Mouse (Mus musculus): ENCODE results near the gene Dync1i1. TPM values are rescaled to one million over a fixed set of nuclear protein-coding genes. Genes with fewer than 3 reads are reported as not detected.
A peak's percentile ranks its signal among the peaks of the same experiment; 100 is the strongest.

The Dync1i1 gene
- polyA plus RNA-seq, 1 experiment from 2014 or later = 1.9 TPM

GRCm38 (mm10) chr6:5966376-5966775 is 240.9 kb downstream of the Dync1i1 start:
- DNase-seq (ENCODE audit: low spot score) = no peak
- Histone ChIP-seq H3K36me3 (no peaks in the 10 kb centered on the region), H3K27me3 (ENCODE audit: insufficient read depth, poor library complexity, severe bottlenecking) (no peaks in the 10 kb centered on the region), H3K4me1 (peaks cover 15% of the 10 kb centered on the region; the same call in 1 of the 2 replicates), H3K4me3 (no peak overlapping the region), H3K27ac (no peak overlapping the region), H3K9me3 (no peaks in the 10 kb centered on the region)
- WGBS = 94% methylated on average over 7 of the region's 7 CpGs

- Histone ChIP-seq H3K4me1 (peaks cover 15% of the 10 kb centered on the region; the same call in 1 of the 2 replicates), H3K9me3 (no peaks in the 10 kb centered on the region), H3K27me3 (ENCODE audit: insufficient read depth, poor library complexity, severe bottlenecking) (no peaks in the 10 kb centered on the region), H3K36me3 (no peaks in the 10 kb centered on the region), H3K4me3 (no peak overlapping the region), H3K27ac (no peak overlapping the region)
- no peak for DNase-seq (ENCODE audit: low spot score)
- WGBS = 84% methylated on average over 8 of the region's 8 CpGs
Observed at GRCm38 (mm10) chr6:5966806-5967445, 241.5 kb downstream of the Dync1i1 start.

GRCm38 (mm10) chr6:5967545-5967944 is 242.1 kb downstream of the Dync1i1 start:
- Histone ChIP-seq H3K36me3 (no peaks in the 10 kb centered on the region), H3K27me3 (ENCODE audit: insufficient read depth, poor library complexity, severe bottlenecking) (no peaks in the 10 kb centered on the region), H3K27ac (no peak overlapping the region), H3K4me3 (no peak overlapping the region), H3K4me1 (peaks cover 15% of the 10 kb centered on the region; the same call in 1 of the 2 replicates), H3K9me3 (no peaks in the 10 kb centered on the region)
- WGBS = 76% methylated on average over 4 of the region's 4 CpGs
- no peak for DNase-seq (ENCODE audit: low spot score)

- 53% methylated on average over 8 of the region's 8 CpGs for WGBS
Observed at GRCm38 (mm10) chr6:5969613-5970012, 244.2 kb downstream of the Dync1i1 start.

DNA sequence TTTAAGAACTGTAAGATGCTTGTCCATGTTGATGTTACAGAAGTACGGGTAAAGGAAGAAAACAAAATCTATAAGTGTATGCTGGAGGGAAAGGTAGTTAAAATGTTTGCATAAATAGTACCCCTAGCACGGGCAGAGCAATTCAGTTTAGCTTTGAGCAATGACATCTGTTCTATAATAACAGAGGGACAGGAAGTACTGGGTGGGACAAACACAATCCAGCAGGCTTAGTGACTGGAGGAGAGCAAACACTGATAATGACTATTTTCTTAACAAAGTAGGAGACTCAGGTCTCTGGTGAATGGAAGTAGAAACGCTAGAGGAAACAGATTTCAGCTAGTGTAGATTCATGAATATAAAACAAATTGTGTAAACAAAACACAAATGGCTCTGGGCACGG is 250.8 kb downstream of the Dync1i1 start:
- DNase-seq (ENCODE audit: low spot score) = no peak
- H3K27ac ChIP-seq = peak overlapping the region; percentile 62; the same call in 1 of the 2 replicates

More at GRCm38 (mm10) chr6:5969613-5970012, 244.2 kb downstream of the Dync1i1 start:
- no peak overlapping the region for H3K4me3 ChIP-seq
- no peaks in the 10 kb centered on the region for H3K36me3 ChIP-seq
- no peaks in the 10 kb centered on the region for H3K27me3 ChIP-seq (ENCODE audit: insufficient read depth, poor library complexity, severe bottlenecking)
- peaks cover 15% of the 10 kb centered on the region; the same call in 1 of the 2 replicates for H3K4me1 ChIP-seq
- no peaks in the 10 kb centered on the region for H3K9me3 ChIP-seq
- no peak for DNase-seq (ENCODE audit: low spot score)
- no peak overlapping the region for H3K27ac ChIP-seq

DNA sequence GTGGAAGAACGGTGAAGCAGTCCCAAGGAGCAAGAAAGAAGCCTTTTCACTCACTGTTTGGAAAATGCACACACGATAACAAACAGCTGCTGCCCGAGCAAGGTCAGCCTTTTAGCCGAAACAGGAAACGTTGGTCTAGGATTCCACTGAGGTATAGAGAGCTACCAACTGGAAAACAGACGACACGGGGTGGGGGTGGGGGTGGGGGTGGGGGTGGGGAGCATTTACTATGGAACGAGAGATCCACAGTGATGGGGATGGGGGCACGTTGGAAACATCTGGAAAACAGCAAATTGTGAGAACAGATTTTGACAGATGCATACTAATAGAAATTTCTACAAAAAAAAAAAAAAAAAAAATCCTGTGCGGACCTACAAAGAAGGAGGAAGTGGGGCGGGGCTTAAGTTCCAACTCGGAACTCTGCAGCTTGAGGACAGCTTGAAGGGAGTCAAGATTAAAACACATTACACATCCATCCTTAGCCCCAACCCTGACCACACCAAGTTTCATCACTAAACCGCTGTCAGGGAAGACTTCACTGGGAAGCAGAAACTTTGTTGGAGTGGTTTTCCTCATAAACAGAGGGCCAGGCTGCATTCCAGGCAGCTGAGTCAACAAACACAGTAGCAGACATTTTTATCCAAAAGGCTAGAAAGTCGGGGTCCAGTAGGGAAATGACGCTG is 251.9 kb downstream of the Dync1i1 start:
- Histone ChIP-seq H3K4me1 (no peaks in the 10 kb centered on the region), H3K4me3 (no peak overlapping the region), H3K27ac (peak overlapping the region; percentile 62; the same call in 1 of the 2 replicates), H3K36me3 (no peaks in the 10 kb centered on the region), H3K9me3 (no peaks in the 10 kb centered on the region), H3K27me3 (ENCODE audit: insufficient read depth, poor library complexity, severe bottlenecking) (no peaks in the 10 kb centered on the region)
- 50% methylated on average over 15 of the region's 15 CpGs for WGBS
- no peak for DNase-seq (ENCODE audit: low spot score)

More for the DNA sequence above, 250.8 kb downstream of the Dync1i1 start:
- Histone ChIP-seq H3K4me1 (no peaks in the 10 kb centered on the region), H3K36me3 (no peaks in the 10 kb centered on the region), H3K9me3 (no peaks in the 10 kb centered on the region), H3K27me3 (ENCODE audit: insufficient read depth, poor library complexity, severe bottlenecking) (no peaks in the 10 kb centered on the region), H3K4me3 (no peak overlapping the region)
- 35% methylated on average over 4 of the region's 4 CpGs for WGBS

DNA sequence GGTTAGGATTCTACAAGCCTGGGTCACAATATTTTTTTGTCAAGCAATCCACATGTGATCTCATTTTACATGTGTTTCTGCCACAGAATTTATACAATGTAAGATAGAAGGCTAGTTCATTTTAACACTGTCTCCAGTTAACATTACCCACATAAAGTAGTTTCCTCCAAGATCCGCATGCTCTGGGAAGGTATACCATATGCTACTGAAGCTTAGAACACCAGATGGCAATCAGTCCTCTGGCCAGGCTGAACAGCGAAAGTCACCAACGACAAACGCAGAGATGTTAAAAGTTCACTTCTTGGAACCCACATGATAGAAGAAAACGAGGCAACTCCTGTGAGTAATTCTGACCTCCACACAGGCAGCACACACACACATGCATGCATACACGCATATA is 265.8 kb downstream of the Dync1i1 start:
- H3K4me1 ChIP-seq = peaks cover 5% of the 10 kb centered on the region; the same call in 1 of the 2 replicates
- DNase-seq (ENCODE audit: low spot score) = no peak
- H3K36me3 ChIP-seq = no peaks in the 10 kb centered on the region
- H3K27ac ChIP-seq = no peak overlapping the region; the same call in 1 of the 2 replicates
- no peaks in the 10 kb centered on the region for H3K27me3 ChIP-seq (ENCODE audit: insufficient read depth, poor library complexity, severe bottlenecking)
- H3K9me3 ChIP-seq = no peaks in the 10 kb centered on the region
- no peak overlapping the region for H3K4me3 ChIP-seq
- WGBS = 77% methylated on average over 6 of the region's 6 CpGs

DNA sequence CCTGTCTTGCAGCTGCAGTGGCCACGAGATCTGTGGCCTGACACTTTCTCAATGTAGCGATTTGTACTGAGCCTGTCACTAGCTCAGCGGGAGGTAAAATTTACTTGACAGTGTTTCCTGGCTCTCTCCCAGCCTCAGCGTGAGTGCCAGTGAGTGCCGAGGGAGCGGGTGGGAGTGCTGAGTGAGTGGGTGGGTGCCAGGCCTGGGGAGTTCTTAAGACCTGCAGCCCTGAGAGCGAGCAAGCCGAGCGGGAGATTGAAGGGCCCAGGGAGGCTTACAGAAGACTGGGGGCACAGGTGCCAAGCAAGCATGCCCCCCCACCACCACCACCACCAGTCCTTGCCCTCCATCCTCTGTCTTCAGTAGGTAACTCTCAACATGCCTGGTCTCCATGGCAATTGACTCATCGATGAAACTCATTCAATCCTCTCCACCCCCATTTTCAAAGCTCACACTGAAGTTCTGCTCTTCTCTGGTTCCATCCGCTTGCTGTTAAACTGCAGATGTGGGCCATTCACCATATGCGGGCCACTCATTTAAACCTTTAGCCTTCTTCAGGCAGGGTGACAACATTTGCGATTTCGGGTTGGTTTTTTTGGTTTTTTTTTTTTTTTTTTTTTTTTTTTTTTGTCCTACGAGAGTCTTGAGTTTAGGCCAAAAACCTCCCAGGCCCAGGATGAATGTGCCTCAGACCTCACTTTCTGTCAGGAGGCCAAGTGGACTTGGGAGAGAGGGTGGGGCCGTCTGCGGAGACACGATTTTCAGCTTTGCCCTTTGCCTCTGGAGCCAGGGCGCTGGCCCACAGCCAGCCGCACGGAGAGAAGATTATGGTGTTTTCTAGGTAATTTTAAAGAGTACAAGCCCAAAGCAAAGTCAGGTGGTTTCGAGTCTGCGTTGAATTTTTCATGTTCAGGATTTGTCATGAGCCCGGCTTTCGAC is 266.6 kb downstream of the Dync1i1 start:
- no peak overlapping the region; the same call in 1 of the 2 replicates for H3K27ac ChIP-seq
- H3K4me3 ChIP-seq = no peak overlapping the region
- WGBS = 58% methylated on average over 25 of the region's 25 CpGs
- no peaks in the 10 kb centered on the region for H3K36me3 ChIP-seq
- no peak for DNase-seq (ENCODE audit: low spot score)
- H3K4me1 ChIP-seq = peaks cover 5% of the 10 kb centered on the region; the same call in 1 of the 2 replicates
- no peaks in the 10 kb centered on the region for H3K27me3 ChIP-seq (ENCODE audit: insufficient read depth, poor library complexity, severe bottlenecking)
- no peaks in the 10 kb centered on the region for H3K9me3 ChIP-seq

DNA sequence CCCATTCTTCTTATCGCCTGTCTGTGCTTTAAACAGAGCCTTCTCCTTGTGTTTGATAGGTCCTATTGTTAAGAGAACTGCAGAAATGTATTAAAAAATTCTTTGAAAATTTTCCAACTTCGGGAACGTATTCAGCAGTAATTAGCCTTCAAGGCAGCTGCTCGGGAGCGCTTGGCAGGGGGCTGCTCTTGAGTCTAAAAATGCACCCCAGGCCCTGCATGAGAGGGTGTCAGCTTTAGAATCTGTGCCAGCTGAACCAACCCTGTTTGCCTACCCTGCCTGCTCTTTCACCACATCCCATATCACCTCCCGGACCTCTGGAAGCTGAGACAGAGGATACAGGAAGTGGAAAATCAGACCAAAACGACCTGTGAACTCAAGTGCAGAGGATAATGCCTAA is 267.6 kb downstream of the Dync1i1 start:
- H3K4me3 ChIP-seq = no peak overlapping the region
- no peaks in the 10 kb centered on the region for H3K9me3 ChIP-seq
- H3K36me3 ChIP-seq = no peaks in the 10 kb centered on the region
- no peaks in the 10 kb centered on the region for H3K27me3 ChIP-seq (ENCODE audit: insufficient read depth, poor library complexity, severe bottlenecking)
- 61% methylated on average over 7 of the region's 7 CpGs for whole genome bisulfite sequencing
- peaks cover 5% of the 10 kb centered on the region; the same call in 1 of the 2 replicates for H3K4me1 ChIP-seq
- no peak for DNase-seq (ENCODE audit: low spot score)
- H3K27ac ChIP-seq = no peak overlapping the region

GRCm38 (mm10) chr6:5997535-5997934 is 272.1 kb downstream of the Dync1i1 start:
- no peaks in the 10 kb centered on the region for H3K4me1 ChIP-seq
- H3K27ac ChIP-seq = no peak overlapping the region
- WGBS = 84% methylated on average over 6 of the region's 6 CpGs
- no peak for DNase-seq (ENCODE audit: low spot score)
- no peaks in the 10 kb centered on the region for H3K9me3 ChIP-seq
- H3K4me3 ChIP-seq = no peak overlapping the region
- no peaks in the 10 kb centered on the region for H3K27me3 ChIP-seq (ENCODE audit: insufficient read depth, poor library complexity, severe bottlenecking)
- H3K36me3 ChIP-seq = no peaks in the 10 kb centered on the region

DNA sequence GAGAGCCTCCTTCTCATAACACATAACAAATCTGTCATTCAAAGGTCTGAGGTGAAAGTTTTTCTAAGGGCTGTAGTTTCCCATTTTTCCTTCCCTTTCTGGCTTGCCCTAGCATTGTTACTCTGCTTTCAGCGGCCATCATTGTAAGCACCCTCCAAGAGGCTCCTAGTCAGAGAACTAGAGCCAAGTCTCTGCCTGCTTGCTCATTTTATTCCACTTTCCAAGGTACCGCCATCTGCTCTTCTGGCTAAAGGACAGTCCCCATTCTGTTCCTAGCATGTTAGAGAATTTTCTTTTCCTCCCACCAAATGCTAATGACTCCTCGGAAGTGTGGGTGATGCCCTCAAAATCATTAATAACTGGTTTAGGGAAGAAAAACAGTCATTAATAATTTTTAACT is 276.6 kb downstream of the Dync1i1 start:
- Histone ChIP-seq H3K9me3 (no peaks in the 10 kb centered on the region), H3K4me3 (no peak overlapping the region), H3K36me3 (no peaks in the 10 kb centered on the region), H3K27ac (no peak overlapping the region), H3K4me1 (peaks cover 19% of the 10 kb centered on the region), H3K27me3 (ENCODE audit: insufficient read depth, poor library complexity, severe bottlenecking) (no peaks in the 10 kb centered on the region)
- no peak for DNase-seq (ENCODE audit: low spot score)
- 87% methylated on average over 3 of the region's 3 CpGs for WGBS

- no peaks in the 10 kb centered on the region for H3K36me3 ChIP-seq
- no peaks in the 10 kb centered on the region for H3K27me3 ChIP-seq (ENCODE audit: insufficient read depth, poor library complexity, severe bottlenecking)
- peak overlapping the region; percentile 13; the same call in 1 of the 2 replicates for H3K27ac ChIP-seq
- 45% methylated on average over 12 of the region's 12 CpGs for WGBS
- no peak for DNase-seq (ENCODE audit: low spot score)
- peak overlapping the region; percentile 25; the same call in 1 of the 2 replicates for H3K4me3 ChIP-seq
- peaks cover 19% of the 10 kb centered on the region for H3K4me1 ChIP-seq
- H3K9me3 ChIP-seq = no peaks in the 10 kb centered on the region
Observed at GRCm38 (mm10) chr6:6004756-6005485, 279.5 kb downstream of the Dync1i1 start.
